Mouse (Mus musculus) T-cell, adult 66 days (primary cell): ENCODE measurements around the gene Tspyl1. TPM values are rescaled to one million over a fixed set of nuclear protein-coding genes. Genes with fewer than 3 reads are reported as not detected.

Experiments used
- total RNA-seq, 2 experiments: library from RNA; stranded (reverse); gene quantifications; 3 replicates in 1 of 2; 4 replicates in 1 of 2; pipeline ENCODE4 v1.2.4; 2023

Gene Tspyl1
- total RNA-seq: 100 to 1,000 TPM; 103 to 112 TPM

DNA sequence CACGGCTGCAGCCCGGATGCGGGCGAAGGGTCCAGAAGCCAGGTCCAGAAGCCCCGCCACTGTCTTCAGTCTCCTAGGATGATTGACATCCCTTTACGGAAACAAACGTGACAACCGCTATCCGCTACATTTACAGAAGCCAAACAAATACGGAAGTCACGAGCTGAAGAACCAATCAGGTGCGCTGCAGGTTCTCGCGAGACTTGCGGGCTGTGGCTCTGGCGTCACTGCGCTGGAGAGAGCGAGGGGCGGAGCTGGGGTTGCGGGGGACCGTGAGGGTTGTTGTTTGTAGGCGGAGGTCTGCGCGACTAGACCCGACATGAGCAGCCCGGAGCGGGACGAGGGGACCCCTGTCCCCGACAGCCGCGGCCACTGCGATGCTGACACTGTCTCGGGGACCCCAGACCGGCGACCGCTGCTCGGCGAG, at the start of gene Tspyl1:
Tspyl1 (plus strand) TSS at position 229 of the 427 bp plus-strand sequence.

DNA sequence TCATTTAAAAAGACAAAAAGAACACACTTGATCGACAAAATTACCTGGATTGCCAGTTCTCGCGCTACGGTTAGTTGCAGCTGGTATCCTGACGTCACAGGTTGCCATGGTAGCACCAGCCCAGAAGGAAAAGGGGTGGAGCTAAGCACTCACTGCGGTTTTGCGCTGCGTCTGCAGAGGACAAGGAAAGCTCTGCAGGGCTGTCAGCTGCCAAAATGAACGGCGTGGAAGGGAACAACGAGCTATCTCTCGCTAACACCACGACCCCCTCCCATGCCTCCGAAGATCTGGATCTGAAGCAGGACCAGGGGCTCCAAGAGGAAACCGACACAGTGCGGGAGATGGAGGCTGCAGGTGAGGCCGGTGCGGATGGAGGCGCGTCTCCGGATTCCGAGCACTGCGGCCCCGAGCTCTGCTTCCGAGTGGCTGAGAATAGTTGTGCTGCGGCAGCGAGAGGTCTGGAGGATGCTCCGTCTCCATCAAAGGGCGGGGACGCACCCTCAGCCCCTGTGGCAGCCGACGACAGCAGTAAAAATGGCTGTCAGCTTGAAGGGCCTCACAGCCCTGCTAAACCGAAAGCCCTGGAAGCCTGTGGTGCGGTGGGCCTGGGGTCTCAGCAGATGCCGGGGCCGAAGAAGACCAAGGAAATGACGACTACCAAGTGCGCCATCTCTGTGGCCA, 15.4 kb downstream of the Tspyl1 start, which contains the start of gene Tspyl4:
Tspyl4 (plus strand) TSS at position 144 of the 681 bp plus-strand sequence.

Other genes with a start within 250 kb of the Tspyl1 start
- gene Trappc3l, start 244.6 kb upstream of the Tspyl1 start, total RNA-seq: not detected
- not detected for gene Calhm4, start 237.9 kb upstream of the Tspyl1 start, total RNA-seq
- gene Calhm5, start 185.7 kb upstream of the Tspyl1 start, total RNA-seq: not detected
- 10 to 100 TPM; 18.4 to 19.1 TPM for gene Calhm6, start 154.2 kb upstream of the Tspyl1 start, total RNA-seq
- gene Dse, start 74.5 kb upstream of the Tspyl1 start, total RNA-seq: 10 to 100 TPM; 20.2 to 22.3 TPM
- gene Tspyl4, start 15.3 kb downstream of the Tspyl1 start, total RNA-seq: 10 to 100 TPM; 19.4 to 20.2 TPM
- not detected for gene Col10a1, start 107.8 kb downstream of the Tspyl1 start, total RNA-seq
- gene Nt5dc1, start 136.4 kb downstream of the Tspyl1 start, total RNA-seq: 10 to 100 TPM; 47.3 to 63.0 TPM
- not detected for gene Frk, start 201.2 kb downstream of the Tspyl1 start, total RNA-seq